Mouse (Mus musculus) gastrocnemius, postnatal 14 days (tissue): ENCODE measurements around the gene Bmper. TPM values are rescaled to one million over a fixed set of nuclear protein-coding genes. Genes with fewer than 3 reads are reported as not detected.

Source experiments
- DNase-seq: peaks from one replicate; pipeline ENCODE4 v3.0.0; 2021; ENCODE audit warnings: mixed read lengths
- intact Hi-C: fragments of 180-260 bp; cut with DNase I; formaldehyde crosslinking; loops from one replicate; pipeline ENCODE4 v1.15.1; 2025; ENCODE audit warnings: low total_unique reads
- total RNA-seq, 2 experiments: library from RNA; stranded (reverse); gene quantifications; 2 replicates each; pipeline ENCODE4 v1.2.3; 2021

Gene Bmper
- total RNA-seq, 2 experiments from 2014 or later, result 5.7 to 7.6 TPM

DNA sequence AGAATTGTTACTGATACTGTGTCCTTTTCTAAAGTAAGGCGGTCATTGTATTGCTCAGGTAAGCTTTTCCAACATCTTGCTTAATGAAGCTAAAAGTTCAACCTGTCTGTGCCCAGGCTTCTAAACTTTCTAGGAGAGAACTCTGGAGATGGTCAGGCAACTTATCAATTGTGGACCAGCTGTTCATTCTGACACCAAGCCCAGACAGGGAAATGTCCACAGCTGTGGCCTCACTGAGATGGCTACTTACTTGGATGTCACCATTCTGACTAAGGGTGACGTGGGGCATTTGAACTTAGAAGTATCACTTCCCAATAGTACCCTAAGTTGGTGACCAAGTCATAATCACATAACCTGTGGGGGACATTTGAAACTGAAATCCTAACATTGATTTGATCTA is 129.5 kb downstream of the Bmper start:
- DNase-seq, result no peak
- intact Hi-C loops, result no loop called here

DNA sequence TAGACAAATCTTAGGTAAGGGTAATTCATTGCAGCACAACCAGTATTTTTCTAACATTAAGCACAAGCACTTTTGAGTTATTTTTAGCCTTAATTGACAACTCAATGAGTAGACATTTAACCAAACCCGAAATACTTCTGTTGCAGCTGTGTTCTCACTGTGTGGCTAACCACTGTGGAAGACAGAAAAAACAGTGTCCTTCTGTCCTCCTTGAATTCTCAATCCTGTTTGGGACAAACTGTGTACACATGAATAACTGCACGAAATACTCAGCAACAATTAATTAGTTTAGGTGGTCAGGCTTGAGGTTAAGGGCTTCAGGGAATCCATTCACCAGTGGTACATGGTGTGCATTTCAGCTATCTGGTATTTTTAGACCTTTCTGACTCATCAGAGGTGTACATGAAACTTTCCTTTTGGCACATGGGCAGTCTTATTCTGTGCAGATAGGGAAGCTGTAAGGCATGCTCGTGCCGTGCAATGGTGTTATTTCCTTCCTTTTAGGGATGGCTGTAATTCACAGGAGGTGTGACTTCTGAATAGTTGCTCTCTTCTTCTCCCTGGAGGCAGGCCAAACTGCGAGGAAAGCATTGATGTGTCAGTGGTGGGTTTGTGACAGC is 131.4 kb downstream of the Bmper start:
- intact Hi-C loops, result no loop called here
- no peak for DNase-seq

GRCm38 (mm10) chr9:23358108-23358507 is 135.2 kb downstream of the Bmper start:
- no peak for DNase-seq
- intact Hi-C loops, result no loop called here

GRCm38 (mm10) chr9:23363139-23363538 is 140.3 kb downstream of the Bmper start:
- intact Hi-C loops, result no loop called here
- no peak for DNase-seq

- intact Hi-C loops, result no loop called here
- no peak for DNase-seq
Measured at GRCm38 (mm10) chr9:23363540-23363939, 140.7 kb downstream of the Bmper start.

GRCm38 (mm10) chr9:23364047-23364446 is 141.2 kb downstream of the Bmper start:
- no peak for DNase-seq
- intact Hi-C loops, result no loop called here

- no peak for DNase-seq
- intact Hi-C loops, result no loop called here
Measured at GRCm38 (mm10) chr9:23368124-23368523, 145.2 kb downstream of the Bmper start.

DNA sequence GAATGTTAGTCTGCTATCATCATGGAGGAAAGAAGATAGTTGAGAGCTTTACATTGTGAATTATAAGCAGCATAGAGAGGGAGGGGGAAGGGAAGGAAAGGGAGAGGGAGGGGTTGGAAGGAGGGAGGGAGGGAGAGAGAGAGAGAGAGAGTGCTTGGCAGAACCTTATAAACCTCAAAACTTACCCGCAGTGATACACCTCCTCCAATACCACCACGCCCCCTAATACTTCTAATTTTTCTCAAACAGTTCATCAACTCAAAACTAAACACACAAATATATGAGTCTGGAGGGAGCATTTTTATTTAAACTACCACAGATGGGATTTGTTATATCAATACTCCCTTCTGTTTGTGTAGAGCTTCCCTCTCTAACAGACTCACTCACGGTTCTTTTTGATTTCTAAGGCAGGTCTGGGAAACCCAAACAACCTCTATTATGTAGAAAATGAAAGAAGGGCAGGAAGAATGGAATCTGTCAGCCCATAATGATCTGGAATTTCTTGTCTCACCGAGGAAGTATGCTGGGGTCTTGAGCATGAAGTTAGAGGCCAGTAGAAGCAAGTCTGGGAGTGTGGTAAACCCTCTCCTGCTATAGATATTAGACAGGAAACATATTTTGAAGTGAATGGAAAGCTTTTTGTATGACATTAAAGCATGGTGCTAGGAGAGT is 152.0 kb downstream of the Bmper start:
- intact Hi-C loops, result no loop called here
- no peak for DNase-seq

DNA sequence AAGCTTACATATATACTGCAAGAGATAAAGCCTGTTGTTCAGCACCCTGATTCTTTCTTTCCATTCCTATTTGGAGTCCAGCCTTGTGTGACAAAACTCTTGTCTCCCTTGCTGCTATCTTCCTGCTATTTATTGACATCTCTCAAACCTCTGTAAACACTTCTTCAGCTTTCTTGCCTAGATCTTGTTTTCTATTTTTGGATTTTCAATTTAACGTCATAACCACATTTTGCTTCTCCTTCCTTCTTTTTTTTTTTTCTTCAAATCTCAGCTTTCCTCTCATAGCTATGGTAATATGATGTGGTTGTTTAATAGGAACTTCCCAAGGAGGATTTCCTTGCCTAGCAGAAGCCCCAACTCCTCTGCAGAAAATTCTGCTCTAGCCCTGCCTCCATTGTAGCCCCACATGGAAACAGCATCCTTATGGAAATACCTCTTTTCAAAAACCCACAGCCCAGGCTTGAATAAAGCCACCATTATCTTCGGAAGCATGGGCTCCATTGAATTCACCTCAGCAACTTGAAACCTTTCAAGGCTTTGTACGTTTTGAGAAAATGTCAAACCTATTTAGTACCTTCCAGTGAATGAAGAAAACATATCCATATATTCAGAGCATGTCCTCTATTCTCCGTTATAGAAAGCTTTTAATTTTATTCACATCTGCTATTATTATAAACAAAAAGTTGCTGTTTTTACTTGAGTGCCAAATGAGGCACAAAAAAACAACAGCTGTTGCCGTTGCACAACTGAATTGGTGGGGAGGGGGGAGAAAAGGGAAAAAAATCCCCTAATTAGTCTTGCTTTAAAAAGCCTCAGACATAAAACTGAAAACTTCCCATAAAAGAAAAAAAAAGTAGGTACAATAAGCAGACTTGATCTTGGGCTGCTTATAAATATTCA is 155.2 kb downstream of the Bmper start:
- DNase-seq, result no peak

GRCm38 (mm10) chr9:23378731-23379170 is 155.9 kb downstream of the Bmper start:
- peak; percentile 44 for DNase-seq
- intact Hi-C loops, result no loop called here

More for the DNA sequence above, 155.2 kb downstream of the Bmper start:
- intact Hi-C loops, result no loop called here

GRCm38 (mm10) chr9:23380171-23380835 is 157.4 kb downstream of the Bmper start:
- DNase-seq, result no peak
- intact Hi-C loops, result no loop called here

GRCm38 (mm10) chr9:23383291-23383690 is 160.4 kb downstream of the Bmper start:
- intact Hi-C loops, result no loop called here
- DNase-seq, result peak; percentile 13

DNA sequence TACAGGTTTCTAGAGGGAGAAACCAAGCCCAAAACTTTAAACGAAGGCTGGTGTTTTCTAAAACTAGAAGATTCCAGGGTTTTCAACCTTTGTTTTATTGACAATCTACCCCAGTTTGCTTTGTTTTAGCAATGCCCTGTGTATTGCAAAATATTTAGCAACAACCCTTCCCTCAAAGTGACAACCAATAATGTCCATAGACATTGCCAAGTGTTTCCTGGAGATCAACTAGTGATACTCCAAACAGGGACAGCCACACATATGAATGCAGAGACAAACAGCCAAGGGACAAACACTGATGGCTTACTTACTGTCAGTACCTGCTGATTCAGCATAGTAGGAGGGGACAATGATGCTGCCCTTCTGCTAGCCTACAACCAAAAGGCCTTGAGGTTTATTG is 161.0 kb downstream of the Bmper start:
- no peak for DNase-seq
- intact Hi-C loops, result no loop called here

DNA sequence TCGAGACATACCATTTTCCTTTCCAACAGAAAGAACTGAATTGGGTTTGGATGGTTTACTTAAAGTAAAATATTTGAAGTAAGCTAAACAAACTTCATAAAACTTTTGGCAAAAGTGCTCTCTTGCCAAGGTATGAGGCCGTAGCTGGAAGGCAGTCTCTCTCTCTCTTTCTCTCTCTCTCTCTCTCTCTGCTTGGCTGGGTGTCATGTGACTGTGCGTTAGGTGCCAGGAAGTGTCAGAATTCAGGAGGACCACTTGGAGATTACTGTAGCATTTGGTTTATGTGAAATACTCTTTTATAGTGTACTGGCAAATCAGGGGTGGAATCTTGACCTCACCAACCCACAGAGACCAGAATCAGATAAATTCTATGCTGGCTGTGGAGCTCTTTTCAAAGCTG is 162.0 kb downstream of the Bmper start:
- intact Hi-C loops, result no loop called here
- no peak for DNase-seq

DNA sequence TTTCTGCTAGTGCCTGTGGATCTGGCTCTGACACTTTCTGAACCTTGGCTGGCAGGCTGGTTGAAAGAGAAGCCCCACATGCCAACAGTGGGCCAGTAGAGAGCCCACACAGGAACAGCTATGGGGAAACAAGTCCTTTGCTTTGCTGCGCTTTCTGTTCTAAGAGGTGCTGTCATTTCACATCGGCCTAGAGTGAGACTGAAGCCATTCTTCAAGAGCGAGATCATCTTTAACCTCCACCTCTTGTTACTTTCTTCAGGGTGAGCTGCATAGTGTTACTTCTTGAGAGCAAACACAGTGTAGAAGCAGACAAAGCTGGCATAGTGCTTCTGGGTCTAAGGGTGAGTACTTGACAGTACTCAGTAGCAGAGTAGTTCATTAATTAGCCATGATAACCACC is 163.3 kb downstream of the Bmper start:
- intact Hi-C loops, result no loop called here
- DNase-seq, result no peak

DNA sequence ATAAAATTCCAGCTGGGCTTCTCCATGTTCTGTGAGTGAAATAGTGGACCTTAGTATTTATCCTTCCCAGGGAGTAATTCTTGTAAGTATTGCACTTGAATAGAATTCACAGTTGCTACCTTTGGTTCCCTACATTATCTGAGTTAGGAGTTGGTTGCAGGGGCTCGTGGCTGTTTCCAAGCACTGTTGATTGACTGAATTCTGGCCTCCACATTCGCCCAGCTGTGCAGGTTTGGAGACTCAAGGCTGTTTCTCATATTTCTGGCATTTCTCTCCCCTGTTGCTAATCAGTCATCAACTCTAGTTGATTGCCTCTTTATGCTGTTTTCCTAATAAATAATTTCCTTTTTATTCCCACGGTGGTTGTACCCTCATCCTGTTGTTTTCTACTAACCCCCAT is 167.2 kb downstream of the Bmper start:
- DNase-seq, result no peak
- intact Hi-C loops, result no loop called here

GRCm38 (mm10) chr9:23394652-23395317 is 171.9 kb downstream of the Bmper start:
- DNase-seq, result no peak
- intact Hi-C loops, result no loop called here

- intact Hi-C loops, result no loop called here
- DNase-seq, result no peak
Measured at GRCm38 (mm10) chr9:23396186-23396585, 173.3 kb downstream of the Bmper start.

DNA sequence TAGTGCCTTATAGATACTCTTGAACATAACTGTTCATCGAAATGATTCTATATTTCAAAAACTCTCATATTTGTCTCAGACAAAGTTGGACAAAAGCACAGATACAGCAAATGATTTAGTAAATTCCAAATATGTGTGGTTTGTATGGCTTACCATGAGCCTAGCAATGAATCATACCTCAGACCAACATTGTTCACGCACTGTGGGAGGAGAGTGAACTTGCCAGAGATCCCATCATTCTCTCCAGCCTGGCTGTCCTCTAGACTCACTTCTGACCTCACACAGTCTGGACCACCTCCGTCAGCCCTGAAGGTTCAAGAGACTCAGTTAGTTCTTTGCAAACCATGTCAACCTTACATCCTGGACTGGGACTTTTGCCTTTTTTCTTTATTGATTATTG is 175.0 kb downstream of the Bmper start:
- intact Hi-C loops, result no loop called here
- no peak for DNase-seq
